9 mouse cellular contexts compared by ENCODE assay signal in genomic region chr12:105967806-105968205, GRCm38 (mm10). TPM values are rescaled to one million over a fixed set of nuclear protein-coding genes. Genes with fewer than 3 reads are reported as not detected.
DNase-seq lines count a peak whose midpoint lies in the region; ATAC-seq and TF ChIP-seq lines count a peak whose summit lies in the region.
"Had no signal": no experiment of that assay in that cellular context is flagged by ENCODE, and none has a peak within 500 bp of the region (broad histone marks: within the 10 kb centered on the region; RNA-seq: fewer than 3 reads in every experiment).

No protein-coding gene starts in this region.

- no peak overlapping the region for H3K27ac ChIP-seq in heart, embryonic 16.5 days (ENCODE audit: low read length)
- no peak overlapping the region for H3K27ac ChIP-seq in midbrain, embryonic 15.5 days
- H3K27ac ChIP-seq in cerebellum, adult 2 months (ENCODE audit: insufficient read depth, low read length), result no peak overlapping the region

- no peaks in the 10 kb centered on the region for H3K27me3 ChIP-seq in heart, embryonic 16.5 days (ENCODE audit: control insufficient read depth, insufficient read depth, low read length)
- 0 out of 2 replicates have a peak, but pooled peaks cover 5% of the 10 kb centered on the region for H3K27me3 ChIP-seq in midbrain, embryonic 15.5 days (replicated peaks)
- peaks cover 2% of the 10 kb centered on the region; the same call in 1 of the 2 replicates for H3K27me3 ChIP-seq in cerebellum, adult 2 months (ENCODE audit: control insufficient read depth, insufficient read depth, low read length)
- H3K27me3 ChIP-seq: CH12.LX had no signal

- H3K4me1 ChIP-seq in heart, embryonic 16.5 days (ENCODE audit: control insufficient read depth, insufficient read depth, low read length), result peaks cover 6% of the 10 kb centered on the region; the same call in 1 of the 2 replicates
- H3K4me1 ChIP-seq in midbrain, embryonic 15.5 days, result peaks cover 18% of the 10 kb centered on the region
- H3K4me1 ChIP-seq in cerebellum, adult 2 months (ENCODE audit: control insufficient read depth, insufficient read depth, low read length), result no peaks in the 10 kb centered on the region

- no peaks in the 10 kb centered on the region for H3K36me3 ChIP-seq in heart, embryonic 16.5 days (ENCODE audit: control insufficient read depth, insufficient read depth)
- H3K36me3 ChIP-seq in midbrain, embryonic 15.5 days (replicated peaks), result no peaks in the 10 kb centered on the region

- ATAC-seq in heart, embryonic 16.5 days (replicated peaks; ENCODE audit: extremely low read depth, insufficient read depth, low FRiP score), result no peak
- ATAC-seq in midbrain, embryonic 15.5 days (replicated peaks), result no peak

- peaks cover 3% of the 10 kb centered on the region; the same call in 1 of the 2 replicates for H3K9me3 ChIP-seq in heart, embryonic 16.5 days (replicated peaks; ENCODE audit: control insufficient read depth, low read length)
- H3K9me3 ChIP-seq in midbrain, embryonic 15.5 days, result no peaks in the 10 kb centered on the region

- H3K4me3 ChIP-seq in heart, embryonic 16.5 days (ENCODE audit: low read length), result peak overlapping the region; percentile 33
- H3K4me3 ChIP-seq in midbrain, embryonic 15.5 days, result 0 out of 2 replicates have a peak overlapping the region, but pooled peaks have one; percentile 10
- H3K4me3 ChIP-seq in cerebellum, adult 2 months (replicated peaks; ENCODE audit: insufficient read depth, low read depth, low read length), result no peak overlapping the region

- 10% methylated on average over 18 of the region's 18 CpGs for WGBS in heart, embryonic 16.5 days
- WGBS in midbrain, embryonic 15.5 days, result 8% methylated on average over 18 of the region's 18 CpGs
- WGBS in cerebellum, adult 2 months, result 8% methylated on average over 18 of the region's 18 CpGs

- peak overlapping the region; percentile 9; the same call in 1 of the 2 replicates for H3K9ac ChIP-seq in heart, embryonic 16.5 days (ENCODE audit: low read length)
- no peak overlapping the region for H3K9ac ChIP-seq in midbrain, embryonic 15.5 days

- no peak for TF ChIP-seq CTCF in cerebellum, adult 2 months (IDR thresholded peaks at IDR 0.05; ENCODE audit: borderline replicate concordance, insufficient read depth, low read depth, low read length)

- DNase-seq in heart, adult 18-20 months, result no peak
- DNase-seq in embryo, embryonic 9.5 days (ENCODE audit: extremely low spot score), result peak; percentile 53
- DNase-seq in induced T-regulatory cell, adult 2 months (ENCODE audit: low read depth), result peak; percentile 64
- no peak for DNase-seq in left cerebral cortex, adult 11 months (ENCODE audit: low spot score)
- DNase-seq in spleen, adult 12 weeks (ENCODE audit: low spot score), result no peak
- no peak for DNase-seq in cerebellum, adult 2 months

- TF ChIP-seq POLR2A in cerebellum, adult 2 months (IDR thresholded peaks at IDR 0.05; ENCODE audit: borderline replicate concordance, insufficient read depth, low read length), result no peak

- H3K4me2 ChIP-seq in heart, embryonic 16.5 days (ENCODE audit: low read depth, low read length), result peak overlapping the region; percentile 58
- peak overlapping the region; percentile 33 for H3K4me2 ChIP-seq in midbrain, embryonic 15.5 days

RNA-seq across cellular contexts. Expression of gene Vrk1, which starts 42.2 kb away (rescaled TPM):
- polyA plus RNA-seq in heart, embryonic 16.5 days (2015; fragmentation: Nextera tagmentation; extraction: Ambion mirVana), result 40.8 and 50.5 TPM in 2 replicates
- total RNA-seq in heart, adult 18-20 months (2021), result 1 to 10 TPM; 9.0 to 9.4 TPM
- 31.6 and 32.6 TPM in 2 replicates for polyA plus RNA-seq in midbrain, embryonic 15.5 days (2015; fragmentation: Nextera tagmentation; extraction: Ambion mirVana)
- polyA plus RNA-seq in cerebellum, adult 2 months (2012; rRNA removed), result 12.9 TPM in 2 replicates

Comparison
In these comparisons a context has a peak if more than half of its experiments do, and no peak if none do; other contexts are left out.
1. DNase-seq: peak in embryo, embryonic 9.5 days (single experiment) and induced T-regulatory cell, adult 2 months (single experiment); none in heart, adult 18-20 months (0 of 2), left cerebral cortex, adult 11 months (single experiment), spleen, adult 12 weeks (single experiment) and cerebellum, adult 2 months (0 of 2).